In genomic region chr2:150643166-150643565, GRCm38 (mm10) we compare ENCODE assay signal across 16 mouse cellular contexts. TPM values are rescaled to one million over a fixed set of nuclear protein-coding genes. Genes with fewer than 3 reads are reported as not detected.
DNase-seq lines count a peak whose midpoint lies in the region; ATAC-seq and TF ChIP-seq lines count a peak whose summit lies in the region.
"Had no signal": no experiment of that assay in that cellular context is flagged by ENCODE, and none has a peak within 500 bp of the region (broad histone marks: within the 10 kb centered on the region; RNA-seq: fewer than 3 reads in every experiment).

No protein-coding gene starts in this region.

- peak overlapping the region; percentile 2; the same call in 1 of the 2 replicates for H3K9ac ChIP-seq in forebrain, embryonic 14.5 days (ENCODE audit: low read length)
- H3K9ac ChIP-seq in neural tube, embryonic 15.5 days (replicated peaks) = no peak overlapping the region
- H3K9ac ChIP-seq: embryonic facial prominence, embryonic 15.5 days; liver, embryonic 13.5 days had no signal

- H3K4me2 ChIP-seq in forebrain, embryonic 14.5 days (ENCODE audit: low read length) = no peak overlapping the region
- H3K4me2 ChIP-seq in neural tube, embryonic 15.5 days = no peak overlapping the region
- H3K4me2 ChIP-seq: embryonic facial prominence, embryonic 15.5 days; liver, embryonic 13.5 days had no signal

- no peaks in the 10 kb centered on the region for H3K9me3 ChIP-seq in forebrain, embryonic 14.5 days (replicated peaks; ENCODE audit: control insufficient read depth, low read length)
- no peaks in the 10 kb centered on the region for H3K9me3 ChIP-seq in neural tube, embryonic 15.5 days (replicated peaks)
- H3K9me3 ChIP-seq: embryonic facial prominence, embryonic 15.5 days; liver, embryonic 13.5 days had no signal

- H3K27ac ChIP-seq in layer of hippocampus, adult 2 months = peak overlapping the region; percentile 92
- peak overlapping the region; percentile 93 for H3K27ac ChIP-seq in forebrain, embryonic 14.5 days (ENCODE audit: low read depth, low read length)
- peak overlapping the region; percentile 83 for H3K27ac ChIP-seq in neural tube, embryonic 15.5 days (replicated peaks)
- H3K27ac ChIP-seq: embryonic facial prominence, embryonic 15.5 days; liver, embryonic 13.5 days had no signal

- WGBS in forebrain, embryonic 14.5 days = 24% methylated on average over 1 of the region's 1 CpGs
- 77% methylated on average over 1 of the region's 1 CpGs for WGBS in neural tube, embryonic 15.5 days

- no peaks in the 10 kb centered on the region for H3K27me3 ChIP-seq in forebrain, embryonic 14.5 days (replicated peaks; ENCODE audit: control insufficient read depth, insufficient read depth, low read length)
- no peaks in the 10 kb centered on the region for H3K27me3 ChIP-seq in neural tube, embryonic 15.5 days (replicated peaks)
- H3K27me3 ChIP-seq: embryonic facial prominence, embryonic 15.5 days; liver, embryonic 13.5 days had no signal

- H3K36me3 ChIP-seq in forebrain, embryonic 14.5 days (ENCODE audit: control insufficient read depth, insufficient read depth, low read length) = peaks cover 24% of the 10 kb centered on the region; the same call in 1 of the 2 replicates
- H3K36me3 ChIP-seq in neural tube, embryonic 15.5 days = no peaks in the 10 kb centered on the region
- H3K36me3 ChIP-seq: embryonic facial prominence, embryonic 15.5 days had no signal

- no peak for ATAC-seq in forebrain, embryonic 14.5 days
- ATAC-seq in megakaryocyte-erythroid progenitor cell, adult 5-6 weeks (replicated peaks; ENCODE audit: low FRiP score, low TSS enrichment, poor library complexity, severe bottlenecking) = peak; percentile 17
- no peak for ATAC-seq in neural tube, embryonic 15.5 days (ENCODE audit: low FRiP score)

- H3K4me3 ChIP-seq in layer of hippocampus, adult 2 months = no peak overlapping the region
- H3K4me3 ChIP-seq in forebrain, embryonic 14.5 days (ENCODE audit: low read depth, low read length) = no peak overlapping the region
- H3K4me3 ChIP-seq in neural tube, embryonic 15.5 days (replicated peaks) = no peak overlapping the region
- H3K4me3 ChIP-seq: embryonic facial prominence, embryonic 15.5 days; liver, embryonic 13.5 days had no signal

- no peak for TF ChIP-seq CTCF in layer of hippocampus, adult 2 months (conservative IDR thresholded peaks at IDR 0.05)

- H3K4me1 ChIP-seq in forebrain, embryonic 14.5 days (ENCODE audit: control insufficient read depth, insufficient read depth, low read length) = peaks cover 29% of the 10 kb centered on the region
- peaks cover 19% of the 10 kb centered on the region for H3K4me1 ChIP-seq in neural tube, embryonic 15.5 days
- H3K4me1 ChIP-seq: embryonic facial prominence, embryonic 15.5 days had no signal

- DNase-seq in layer of hippocampus, adult 2 months (ENCODE audit: low spot score in 2 of 2) = no peak
- DNase-seq in layer of hippocampus, adult 9-10 months (ENCODE audit: low spot score) = no peak
- DNase-seq in forebrain, embryonic 14.5 days (ENCODE audit: low spot score) = no peak
- no peak for DNase-seq in spleen, adult 18-20 months
- DNase-seq in kidney, adult 8-10 months = no peak
- no peak for DNase-seq in B cell, adult 2 months
- DNase-seq: heart, postnatal 4 days; kidney, postnatal 25 days; liver, embryonic 13.5 days; lung, postnatal 14 days; thymus, postnatal 14 days had no signal

RNA-seq across cellular contexts. Expression of gene Acss1, which starts 25.1 kb away (rescaled TPM):
- 10 to 100 TPM; 26.4 to 26.8 TPM for total RNA-seq in layer of hippocampus, adult 2 months (2021)
- 18.4 and 18.8 TPM in 2 replicates for polyA plus RNA-seq in forebrain, embryonic 14.5 days (2014; fragmentation: Nextera tagmentation; extraction: Ambion mirVana)
- total RNA-seq in megakaryocyte-erythroid progenitor cell, adult 5-6 weeks (2014; fragmentation: Nextera tagmentation) = 90.4 and 97.4 TPM in 2 replicates
- total RNA-seq in megakaryocyte-erythroid progenitor cell, adult 5-6 weeks (2017) = 66.9 and 69.4 TPM in 2 replicates
- polyA plus RNA-seq in neural tube, embryonic 15.5 days (2015; fragmentation: Nextera tagmentation; extraction: Ambion mirVana) = 12.3 and 13.7 TPM in 2 replicates

RNA-seq across cellular contexts. Expression of gene Apmap, which starts 34.8 kb away (rescaled TPM):
- 10 to 100 TPM; 56.7 to 57.2 TPM for total RNA-seq in layer of hippocampus, adult 2 months (2021)
- 42.8 and 45.9 TPM in 2 replicates for polyA plus RNA-seq in forebrain, embryonic 14.5 days (2014; fragmentation: Nextera tagmentation; extraction: Ambion mirVana)
- 10.7 and 20.5 TPM in 2 replicates for total RNA-seq in megakaryocyte-erythroid progenitor cell, adult 5-6 weeks (2014; fragmentation: Nextera tagmentation)
- 37.2 and 43.1 TPM in 2 replicates for total RNA-seq in megakaryocyte-erythroid progenitor cell, adult 5-6 weeks (2017)
- polyA plus RNA-seq in neural tube, embryonic 15.5 days (2015; fragmentation: Nextera tagmentation; extraction: Ambion mirVana) = 45.4 and 46.1 TPM in 2 replicates

RNA-seq across cellular contexts. Expression of gene Vsx1, which starts 46.0 kb away (rescaled TPM):
- under 1 TPM in 1 of 2 experiments, not detected in 1; 0.12 TPM for total RNA-seq in layer of hippocampus, adult 2 months (2021)
- polyA plus RNA-seq in forebrain, embryonic 14.5 days (2014; fragmentation: Nextera tagmentation; extraction: Ambion mirVana) = 0.04 TPM in 1 of 2 replicates, not detected in the other
- not detected in 2 replicates for total RNA-seq in megakaryocyte-erythroid progenitor cell, adult 5-6 weeks (2014; fragmentation: Nextera tagmentation)
- not detected in 2 replicates for total RNA-seq in megakaryocyte-erythroid progenitor cell, adult 5-6 weeks (2017)
- 0.04 and 0.05 TPM in 2 replicates for polyA plus RNA-seq in neural tube, embryonic 15.5 days (2015; fragmentation: Nextera tagmentation; extraction: Ambion mirVana)
- total RNA-seq: gastrocnemius, adult 18-20 months; heart, postnatal 4 days; left cerebral cortex, postnatal 25 days had no signal
- polyA plus RNA-seq: liver, embryonic 13.5 days had no signal
